Mouse (Mus musculus) limb, embryonic 11.5 days (tissue): ENCODE results near the gene Poc1b. TPM values are rescaled to one million over a fixed set of nuclear protein-coding genes. Genes with fewer than 3 reads are reported as not detected.

ENCODE experiments used
- ATAC-seq: fragments of 200-750 bp; cut with Nextera tagmentation; 2 replicates; pipeline ENCODE4 v1.8.0; 2017; ENCODE audit warnings: low read depth; ENCODE audit not compliant: insufficient number of reproducible peaks, low FRiP score, low TSS enrichment
- DNase-seq: peaks from one replicate; pipeline ENCODE4 v3.0.0-alpha.2; 2015; ENCODE audit warnings: low spot score
- H3K27ac ChIP-seq: fragments of 300-500 bp; sonication (generic); replicated peaks from 2 replicates; pipeline ENCODE4 v1.5.1; 2014; ENCODE audit warnings: low read depth, mild to moderate bottlenecking, low read length
- H3K27me3 ChIP-seq: fragments of 300-500 bp; sonication (generic); 2 replicates; pipeline ENCODE4 v1.6.1; 2014; ENCODE audit warnings: mild to moderate bottlenecking, low read length, mixed read lengths; ENCODE audit not compliant: control insufficient read depth, insufficient read depth
- H3K36me3 ChIP-seq: fragments of 300-500 bp; sonication (generic); 2 replicates; pipeline ENCODE4 v1.6.1; 2014; ENCODE audit warnings: mild to moderate bottlenecking, low read length, moderate library complexity, mixed read lengths; ENCODE audit not compliant: control insufficient read depth, insufficient read depth
- H3K4me1 ChIP-seq: fragments of 300-500 bp; sonication (generic); 2 replicates; pipeline ENCODE4 v1.6.1; 2014; ENCODE audit warnings: low read length, mixed read lengths; ENCODE audit not compliant: control insufficient read depth, insufficient read depth
- H3K4me2 ChIP-seq: fragments of 300-500 bp; sonication (generic); 2 replicates; pipeline ENCODE4 v1.6.1; 2014; ENCODE audit warnings: low read depth, mild to moderate bottlenecking, moderate library complexity; ENCODE audit not compliant: severe bottlenecking
- H3K4me3 ChIP-seq: fragments of 300-500 bp; sonication (generic); 2 replicates; pipeline ENCODE4 v1.5.1; 2014; ENCODE audit warnings: low read depth, low read length
- H3K9ac ChIP-seq: fragments of 300-500 bp; sonication (generic); 2 replicates; pipeline ENCODE4 v1.6.1; 2014; ENCODE audit warnings: mild to moderate bottlenecking, low read length
- H3K9me3 ChIP-seq: fragments of 300-500 bp; sonication (generic); 2 replicates; pipeline ENCODE4 v1.6.1; 2016; ENCODE audit warnings: low read length; ENCODE audit not compliant: control insufficient read depth
- WGBS: fragments of 180-500 bp; shearing (Covaris S2); extraction: QIAGEN DNeasy Blood & Tissue Kit; methylation state at CpG from one replicate; pipeline ENCODE4 v1.1.7; 2014; 5-methylcytosine and 5-hydroxymethylcytosine counted together
- polyA plus RNA-seq: library from polyadenylated mRNA; unstranded; fragments of >200 nt; fragmentation: Nextera tagmentation; extraction: Ambion mirVana; gene quantifications from 2 replicates; pipeline ENCODE4 v1.2.1, GENCODE M21; 2014

Poc1b gene
- polyA plus RNA-seq, 1 experiment from 2014 or later, result 48.4 TPM

GRCm38 (mm10) chr10:99179122-99179521 lies 72.3 kb downstream of the Poc1b start:
- Histone ChIP-seq H3K4me1 (no peaks in the 10 kb centered on the region), H3K27me3 (no peaks in the 10 kb centered on the region), H3K4me2 (no peak overlapping the region), H3K9me3 (no peaks in the 10 kb centered on the region), H3K4me3 (no peak overlapping the region), H3K9ac (no peak overlapping the region), H3K27ac (no peak overlapping the region), H3K36me3 (no peaks in the 10 kb centered on the region)
- no peak for DNase-seq
- no peak for ATAC-seq
- 94% methylated on average over 5 of the region's 5 CpGs for WGBS

GRCm38 (mm10) chr10:99179566-99179965 lies 72.7 kb downstream of the Poc1b start:
- H3K9ac ChIP-seq, result no peak overlapping the region
- DNase-seq, result no peak
- WGBS, result 95% methylated on average over 4 of the region's 4 CpGs
- H3K9me3 ChIP-seq, result no peaks in the 10 kb centered on the region
- H3K4me1 ChIP-seq, result no peaks in the 10 kb centered on the region
- H3K27ac ChIP-seq, result no peak overlapping the region
- no peaks in the 10 kb centered on the region for H3K36me3 ChIP-seq
- no peak overlapping the region for H3K4me3 ChIP-seq
- H3K4me2 ChIP-seq, result no peak overlapping the region
- ATAC-seq, result no peak
- no peaks in the 10 kb centered on the region for H3K27me3 ChIP-seq

- no peak for ATAC-seq
- Histone ChIP-seq H3K9ac (no peak overlapping the region), H3K4me2 (no peak overlapping the region), H3K27me3 (no peaks in the 10 kb centered on the region), H3K36me3 (no peaks in the 10 kb centered on the region), H3K27ac (no peak overlapping the region), H3K4me3 (no peak overlapping the region), H3K9me3 (no peaks in the 10 kb centered on the region), H3K4me1 (no peaks in the 10 kb centered on the region)
- no peak for DNase-seq
- 90% methylated on average over 8 of the region's 8 CpGs for WGBS
Measured at GRCm38 (mm10) chr10:99181497-99181896, 74.7 kb downstream of the Poc1b start.

- no peaks in the 10 kb centered on the region for H3K4me1 ChIP-seq
- no peak overlapping the region for H3K9ac ChIP-seq
- DNase-seq (no peak), ATAC-seq (no peak)
- no peak overlapping the region for H3K4me3 ChIP-seq
- H3K27ac ChIP-seq, result no peak overlapping the region
- H3K9me3 ChIP-seq, result no peaks in the 10 kb centered on the region
- H3K27me3 ChIP-seq, result no peaks in the 10 kb centered on the region
- H3K4me2 ChIP-seq, result no peak overlapping the region
- 87% methylated on average over 5 of the region's 5 CpGs for WGBS
- no peaks in the 10 kb centered on the region for H3K36me3 ChIP-seq
Measured at GRCm38 (mm10) chr10:99182107-99182506, 75.3 kb downstream of the Poc1b start.

- 95% methylated on average over 1 of the region's 1 CpGs for WGBS
- Histone ChIP-seq H3K36me3 (no peaks in the 10 kb centered on the region), H3K4me1 (no peaks in the 10 kb centered on the region), H3K9me3 (no peaks in the 10 kb centered on the region), H3K4me2 (no peak overlapping the region), H3K27me3 (no peaks in the 10 kb centered on the region), H3K27ac (no peak overlapping the region), H3K4me3 (no peak overlapping the region), H3K9ac (no peak overlapping the region)
- DNase-seq, result no peak
- ATAC-seq, result no peak
Measured at GRCm38 (mm10) chr10:99188175-99188574, 81.3 kb downstream of the Poc1b start.

GRCm38 (mm10) chr10:99188656-99189603 lies 82.1 kb downstream of the Poc1b start:
- Histone ChIP-seq H3K9me3 (no peaks in the 10 kb centered on the region), H3K4me3 (no peak overlapping the region), H3K27me3 (no peaks in the 10 kb centered on the region), H3K4me2 (no peak overlapping the region), H3K27ac (no peak overlapping the region), H3K9ac (no peak overlapping the region), H3K4me1 (peaks cover 3% of the 10 kb centered on the region; the same call in 1 of the 2 replicates), H3K36me3 (no peaks in the 10 kb centered on the region)
- no peak; the same call in 1 of the 2 replicates for ATAC-seq
- WGBS, result 58% methylated on average over 21 of the region's 21 CpGs
- DNase-seq, result peak; percentile 24

GRCm38 (mm10) chr10:99190798-99191197 lies 84.0 kb downstream of the Poc1b start:
- Histone ChIP-seq H3K9ac (no peak overlapping the region), H3K27ac (no peak overlapping the region), H3K4me3 (no peak overlapping the region), H3K4me1 (peaks cover 3% of the 10 kb centered on the region; the same call in 1 of the 2 replicates), H3K4me2 (no peak overlapping the region), H3K27me3 (no peaks in the 10 kb centered on the region), H3K9me3 (no peaks in the 10 kb centered on the region), H3K36me3 (no peaks in the 10 kb centered on the region)
- peak; percentile 45 for DNase-seq
- ATAC-seq, result no peak
- WGBS, result 49% methylated on average over 3 of the region's 3 CpGs

- no peaks in the 10 kb centered on the region for H3K9me3 ChIP-seq
- no peak overlapping the region for H3K4me2 ChIP-seq
- 84% methylated on average over 2 of the region's 2 CpGs for WGBS
- peaks cover 10% of the 10 kb centered on the region for H3K4me1 ChIP-seq
- DNase-seq (no peak), ATAC-seq (no peak)
- no peak overlapping the region for H3K9ac ChIP-seq
- no peak overlapping the region for H3K4me3 ChIP-seq
- H3K36me3 ChIP-seq, result no peaks in the 10 kb centered on the region
- no peaks in the 10 kb centered on the region for H3K27me3 ChIP-seq
- no peak overlapping the region for H3K27ac ChIP-seq
Measured at GRCm38 (mm10) chr10:99194451-99195055, 87.7 kb downstream of the Poc1b start.
